Mouse (Mus musculus): ENCODE measurements at regions not wholly inside any gene's neighbourhood (a gene's known extent, or its start where the extent isn't known, plus 50 kb on each side); places are given as distances from the start of the nearest gene placed in this dataset.

DNA sequence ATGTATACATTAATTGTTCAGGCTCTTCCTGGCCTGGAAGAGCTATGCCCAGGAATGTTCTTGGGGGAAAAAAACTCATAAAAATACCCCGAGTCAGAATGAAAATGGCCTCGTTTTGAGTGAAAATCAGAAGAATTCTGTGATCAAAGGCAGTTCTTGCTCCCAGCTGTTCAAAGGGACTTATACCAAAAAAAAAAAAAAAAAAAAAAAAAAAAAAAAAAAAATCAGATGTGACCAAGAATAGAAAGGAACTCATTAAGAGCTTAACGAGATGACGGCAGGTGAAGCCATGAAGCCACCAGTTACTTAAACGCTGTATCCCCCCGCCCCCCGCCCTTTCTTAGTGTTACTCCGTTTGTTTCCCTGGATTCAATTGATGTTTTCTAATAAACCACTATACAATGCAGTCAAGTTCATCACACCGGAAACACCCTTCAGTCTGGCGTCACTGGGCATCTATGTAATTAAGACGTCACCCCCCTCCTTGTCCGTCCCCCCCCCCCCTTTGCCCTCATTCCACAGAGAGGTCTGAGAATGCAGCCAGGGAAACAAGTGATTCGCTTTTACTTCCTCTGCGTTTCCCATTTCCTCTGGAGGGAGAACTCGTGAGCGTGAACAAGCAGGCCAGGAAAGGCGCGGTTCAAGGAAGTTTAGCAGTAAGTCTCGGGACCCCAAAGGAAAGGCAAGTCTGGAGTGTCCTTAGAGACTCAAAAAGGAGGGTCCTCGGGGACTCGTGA is 99.1 kb downstream of the Zfp326 start:
- intact Hi-C loops (cut with DNase I): no loop called here
- DNase-seq: no peak

DNA sequence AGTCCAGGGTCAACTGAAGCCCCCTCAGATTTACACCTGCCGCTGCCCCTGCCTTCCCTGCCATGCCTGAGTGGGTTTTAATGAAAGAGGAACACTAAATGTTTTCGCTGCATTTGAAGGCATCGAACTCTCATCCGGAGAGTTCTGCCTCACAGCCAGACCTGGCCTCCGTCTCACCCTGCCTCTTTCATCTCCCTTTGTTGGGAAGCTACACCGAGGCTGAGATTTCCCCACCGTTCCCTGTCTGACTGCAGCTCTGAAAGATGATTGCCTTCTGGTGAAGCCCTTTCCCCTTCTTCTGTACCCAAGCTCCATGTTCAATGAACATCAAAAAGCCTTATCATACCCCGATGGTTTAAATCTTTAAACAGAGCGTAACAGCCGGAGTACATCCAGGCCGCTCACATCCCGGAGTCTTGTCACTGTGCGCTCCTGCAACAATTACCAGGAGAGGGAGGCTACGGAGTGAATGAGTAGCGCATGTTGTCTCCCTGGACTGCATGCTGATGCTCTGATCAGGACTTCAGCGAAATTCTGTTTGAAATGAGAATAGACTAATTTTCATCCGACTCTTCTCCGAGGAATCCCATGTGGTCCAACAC is 98.3 kb downstream of the Zfp326 start:
- intact Hi-C loops (cut with DNase I): no loop called here
- no peak for DNase-seq
